Mouse (Mus musculus) kidney, embryonic 15.5 days (tissue): ENCODE data around the gene Dpp4. TPM values are rescaled to one million over a fixed set of nuclear protein-coding genes. Genes with fewer than 3 reads are reported as not detected.
A peak's percentile ranks its signal among the peaks of the same experiment; 100 is the strongest.

Experiments used
- ATAC-seq: fragments of 200-750 bp; cut with Nextera tagmentation; replicated peaks from 2 replicates; pipeline ENCODE4 v1.8.0; 2017; ENCODE audit warnings: moderate TSS enrichment; ENCODE audit not compliant: low FRiP score
- H3K27ac ChIP-seq: fragments of 300-500 bp; sonication (generic); 2 replicates; pipeline ENCODE4 v1.5.1; 2015; ENCODE audit warnings: mild to moderate bottlenecking, inconsistent platforms
- H3K27me3 ChIP-seq: fragments of 300-500 bp; sonication (generic); 2 replicates; pipeline ENCODE4 v1.6.1; 2015; ENCODE audit warnings: inconsistent platforms
- H3K36me3 ChIP-seq: fragments of 300-500 bp; sonication (generic); 2 replicates; pipeline ENCODE4 v1.6.1; 2015; ENCODE audit warnings: inconsistent platforms
- H3K4me1 ChIP-seq: fragments of 300-500 bp; sonication (generic); 2 replicates; pipeline ENCODE4 v1.6.1; 2015; ENCODE audit warnings: inconsistent platforms
- H3K4me2 ChIP-seq: fragments of 300-500 bp; sonication (generic); 2 replicates; pipeline ENCODE4 v1.6.1; 2015; ENCODE audit warnings: moderate library complexity, mild to moderate bottlenecking, inconsistent platforms
- H3K4me3 ChIP-seq: fragments of 300-500 bp; sonication (generic); replicated peaks from 2 replicates; pipeline ENCODE4 v1.5.1; 2015; ENCODE audit warnings: mild to moderate bottlenecking, inconsistent platforms
- H3K9ac ChIP-seq: fragments of 300-500 bp; sonication (generic); 2 replicates; pipeline ENCODE4 v1.6.1; 2015; ENCODE audit warnings: mild to moderate bottlenecking, inconsistent platforms
- H3K9me3 ChIP-seq: fragments of 300-500 bp; sonication (generic); replicated peaks from 2 replicates; pipeline ENCODE4 v1.6.1; 2016; ENCODE audit warnings: inconsistent platforms
- WGBS: fragments of 180-500 bp; shearing (Covaris S2); methylation state at CpG from one replicate; pipeline ENCODE4 v1.1.7; 2015; ENCODE audit warnings: mixed read lengths; 5-methylcytosine and 5-hydroxymethylcytosine counted together
- polyA plus RNA-seq: library from polyadenylated mRNA; unstranded; fragments of >200 nt; fragmentation: Nextera tagmentation; extraction: Ambion mirVana; gene quantifications from 2 replicates; pipeline ENCODE4 v1.2.1, GENCODE M21; 2015

Dpp4 gene
- polyA plus RNA-seq, 1 experiment from 2014 or later = 82.9 TPM

- H3K27me3 ChIP-seq = no peaks in the 10 kb centered on the region
- ATAC-seq = peak; percentile 86
- 41% methylated on average over 5 of the region's 5 CpGs for WGBS
Observed at GRCm38 (mm10) chr2:62403556-62404135, 8.4 kb downstream of the Dpp4 start.

GRCm38 (mm10) chr2:62401011-62401410 is 11.0 kb downstream of the Dpp4 start:
- H3K27ac ChIP-seq = no peak overlapping the region
- H3K9me3 ChIP-seq = no peaks in the 10 kb centered on the region
- no peaks in the 10 kb centered on the region for H3K36me3 ChIP-seq
- H3K4me2 ChIP-seq = no peak overlapping the region
- no peak overlapping the region for H3K9ac ChIP-seq
- 89% methylated on average over 6 of the region's 6 CpGs for WGBS
- no peak overlapping the region for H3K4me3 ChIP-seq
- H3K4me1 ChIP-seq = peaks cover 23% of the 10 kb centered on the region
- H3K27me3 ChIP-seq = no peaks in the 10 kb centered on the region
- no peak for ATAC-seq

More at GRCm38 (mm10) chr2:62403556-62404135, 8.4 kb downstream of the Dpp4 start:
- peaks cover 33% of the 10 kb centered on the region for H3K4me1 ChIP-seq
- H3K9me3 ChIP-seq = no peaks in the 10 kb centered on the region
- H3K4me2 ChIP-seq = no peak overlapping the region
- H3K36me3 ChIP-seq = no peaks in the 10 kb centered on the region
- no peak overlapping the region for H3K9ac ChIP-seq
- no peak overlapping the region for H3K4me3 ChIP-seq
- peak overlapping the region; percentile 77 for H3K27ac ChIP-seq

- Histone ChIP-seq H3K27ac (no peak overlapping the region), H3K4me1 (peaks cover 16% of the 10 kb centered on the region), H3K27me3 (no peaks in the 10 kb centered on the region), H3K4me2 (no peak overlapping the region), H3K36me3 (no peaks in the 10 kb centered on the region), H3K9ac (no peak overlapping the region), H3K9me3 (no peaks in the 10 kb centered on the region), H3K4me3 (no peak overlapping the region)
- WGBS = 81% methylated on average over 2 of the region's 2 CpGs
- ATAC-seq = no peak
Observed at GRCm38 (mm10) chr2:62399832-62400231, 12.2 kb downstream of the Dpp4 start.

GRCm38 (mm10) chr2:62399361-62399760 is 12.7 kb downstream of the Dpp4 start:
- Histone ChIP-seq H3K27ac (no peak overlapping the region), H3K4me1 (peaks cover 14% of the 10 kb centered on the region), H3K9me3 (no peaks in the 10 kb centered on the region), H3K4me2 (no peak overlapping the region), H3K27me3 (no peaks in the 10 kb centered on the region), H3K9ac (no peak overlapping the region), H3K4me3 (no peak overlapping the region), H3K36me3 (no peaks in the 10 kb centered on the region)
- WGBS = 61% methylated on average over 8 of the region's 8 CpGs
- ATAC-seq = no peak; the same call in 1 of the 2 replicates

- no peak overlapping the region for H3K4me3 ChIP-seq
- 88% methylated on average over 2 of the region's 2 CpGs for WGBS
- no peak overlapping the region for H3K9ac ChIP-seq
- ATAC-seq = no peak
- H3K4me2 ChIP-seq = no peak overlapping the region
- peaks cover 3% of the 10 kb centered on the region for H3K4me1 ChIP-seq
- H3K36me3 ChIP-seq = no peaks in the 10 kb centered on the region
- no peak overlapping the region for H3K27ac ChIP-seq
- no peaks in the 10 kb centered on the region for H3K27me3 ChIP-seq
- no peaks in the 10 kb centered on the region for H3K9me3 ChIP-seq
Observed at GRCm38 (mm10) chr2:62398115-62398875, 13.7 kb downstream of the Dpp4 start.

GRCm38 (mm10) chr2:62397661-62398060 is 14.4 kb downstream of the Dpp4 start:
- no peak overlapping the region for H3K27ac ChIP-seq
- H3K4me1 ChIP-seq = no peaks in the 10 kb centered on the region
- no peaks in the 10 kb centered on the region for H3K9me3 ChIP-seq
- H3K4me3 ChIP-seq = no peak overlapping the region
- no peaks in the 10 kb centered on the region for H3K27me3 ChIP-seq
- no peak overlapping the region for H3K4me2 ChIP-seq
- 76% methylated on average over 4 of the region's 4 CpGs for WGBS
- H3K9ac ChIP-seq = no peak overlapping the region
- 0 out of 2 replicates have a peak, but pooled peaks have one; percentile 40 for ATAC-seq
- no peaks in the 10 kb centered on the region for H3K36me3 ChIP-seq

- Histone ChIP-seq H3K9me3 (no peaks in the 10 kb centered on the region), H3K4me2 (no peak overlapping the region), H3K4me1 (no peaks in the 10 kb centered on the region), H3K4me3 (no peak overlapping the region), H3K36me3 (no peaks in the 10 kb centered on the region), H3K9ac (no peak overlapping the region), H3K27me3 (no peaks in the 10 kb centered on the region), H3K27ac (no peak overlapping the region)
- 79% methylated on average over 1 of the region's 1 CpGs for WGBS
- no peak for ATAC-seq
Observed at GRCm38 (mm10) chr2:62396799-62397198, 15.2 kb downstream of the Dpp4 start.

- ATAC-seq = no peak
- no peak overlapping the region for H3K9ac ChIP-seq
- H3K36me3 ChIP-seq = no peaks in the 10 kb centered on the region
- no peaks in the 10 kb centered on the region for H3K4me1 ChIP-seq
- H3K4me3 ChIP-seq = no peak overlapping the region
- no peaks in the 10 kb centered on the region for H3K27me3 ChIP-seq
- H3K4me2 ChIP-seq = no peak overlapping the region
- 88% methylated on average over 3 of the region's 3 CpGs for WGBS
- H3K27ac ChIP-seq = no peak overlapping the region
- H3K9me3 ChIP-seq = no peaks in the 10 kb centered on the region
Observed at GRCm38 (mm10) chr2:62394800-62395199, 17.2 kb downstream of the Dpp4 start.

GRCm38 (mm10) chr2:62392098-62392497 is 19.9 kb downstream of the Dpp4 start:
- no peak overlapping the region for H3K4me3 ChIP-seq
- H3K36me3 ChIP-seq = no peaks in the 10 kb centered on the region
- no peak overlapping the region for H3K27ac ChIP-seq
- WGBS = 68% methylated on average over 3 of the region's 3 CpGs
- H3K4me2 ChIP-seq = no peak overlapping the region
- no peak for ATAC-seq
- H3K9me3 ChIP-seq = no peaks in the 10 kb centered on the region
- no peak overlapping the region for H3K9ac ChIP-seq
- no peaks in the 10 kb centered on the region for H3K4me1 ChIP-seq
- no peaks in the 10 kb centered on the region for H3K27me3 ChIP-seq

- no peak for ATAC-seq
- Histone ChIP-seq H3K36me3 (peaks cover 3% of the 10 kb centered on the region; the same call in 1 of the 2 replicates), H3K4me3 (no peak overlapping the region), H3K4me2 (no peak overlapping the region), H3K27ac (no peak overlapping the region), H3K4me1 (no peaks in the 10 kb centered on the region), H3K9me3 (no peaks in the 10 kb centered on the region), H3K9ac (no peak overlapping the region), H3K27me3 (no peaks in the 10 kb centered on the region)
- 77% methylated on average over 12 of the region's 12 CpGs for WGBS
Observed at GRCm38 (mm10) chr2:62390961-62391461, 21.0 kb downstream of the Dpp4 start.

- H3K27ac ChIP-seq = no peak overlapping the region
- no peaks in the 10 kb centered on the region for H3K9me3 ChIP-seq
- no peaks in the 10 kb centered on the region for H3K4me1 ChIP-seq
- no peak overlapping the region for H3K4me2 ChIP-seq
- WGBS = 71% methylated on average over 3 of the region's 3 CpGs
- H3K36me3 ChIP-seq = peaks cover 3% of the 10 kb centered on the region; the same call in 1 of the 2 replicates
- H3K4me3 ChIP-seq = no peak overlapping the region
- no peak overlapping the region for H3K9ac ChIP-seq
- no peak for ATAC-seq
- no peaks in the 10 kb centered on the region for H3K27me3 ChIP-seq
Observed at GRCm38 (mm10) chr2:62390305-62390704, 21.7 kb downstream of the Dpp4 start.

- Histone ChIP-seq H3K36me3 (peaks cover 3% of the 10 kb centered on the region; the same call in 1 of the 2 replicates), H3K4me1 (no peaks in the 10 kb centered on the region), H3K9ac (no peak overlapping the region), H3K9me3 (no peaks in the 10 kb centered on the region), H3K27ac (no peak overlapping the region), H3K27me3 (no peaks in the 10 kb centered on the region), H3K4me2 (no peak overlapping the region), H3K4me3 (no peak overlapping the region)
- 89% methylated on average over 4 of the region's 4 CpGs for WGBS
- no peak for ATAC-seq
Observed at GRCm38 (mm10) chr2:62388841-62389240, 23.2 kb downstream of the Dpp4 start.
